Mouse (Mus musculus): ENCODE measurements at regions not wholly inside any gene's neighbourhood (a gene's known extent, or its start where the extent isn't known, plus 50 kb on each side); places are given as distances from the start of the nearest gene placed in this dataset.
A peak's percentile ranks its signal among the peaks of the same experiment; 100 is the strongest.

DNA sequence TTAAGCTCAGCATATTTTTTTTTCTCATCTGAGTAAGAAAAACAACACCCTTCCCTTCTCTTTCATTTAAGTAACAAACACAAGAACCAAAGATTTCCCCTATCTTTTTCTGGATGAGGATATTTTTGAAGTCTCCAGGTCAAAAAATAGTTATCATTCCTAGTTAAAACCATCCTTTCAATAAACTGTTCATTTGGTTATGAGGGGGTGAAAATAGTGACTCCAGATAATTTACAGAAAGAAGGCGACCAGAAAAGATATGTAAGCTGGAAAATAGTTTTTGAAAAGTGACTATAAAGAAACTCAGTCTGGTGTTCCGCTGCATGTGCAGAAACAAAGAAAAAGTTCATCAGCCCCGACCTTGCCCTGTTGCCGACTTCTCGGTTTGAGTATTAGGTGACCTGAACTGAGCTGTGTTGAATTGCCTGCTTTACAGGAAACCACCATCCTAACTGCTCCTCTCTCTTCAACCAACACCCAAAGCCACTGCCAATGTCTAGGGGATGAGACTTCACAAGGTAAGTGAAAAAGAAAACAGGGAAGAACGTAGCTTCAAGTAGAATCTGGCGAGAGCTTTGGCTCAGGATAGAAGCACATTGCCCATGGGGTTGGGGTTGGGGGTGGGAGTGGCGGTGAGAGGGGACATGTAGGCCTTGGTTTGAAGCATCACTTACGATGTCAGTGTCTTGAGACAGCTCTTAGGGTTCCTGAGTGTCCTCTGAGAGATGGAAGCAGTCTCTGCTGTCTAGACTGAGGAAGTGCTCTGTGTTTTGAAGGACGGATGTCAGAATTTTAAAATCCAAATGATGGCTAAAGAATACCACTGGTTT lies 104.6 kb downstream of the Ube2e3 start:
- no peaks in the 10 kb centered on the region for H3K9me3 ChIP-seq
- H3K27ac ChIP-seq: no peak overlapping the region
- 77% methylated on average over 10 of the region's 10 CpGs for WGBS
- H3K36me3 ChIP-seq: no peaks in the 10 kb centered on the region
- H3K4me3 ChIP-seq: no peak overlapping the region
- no peak for ATAC-seq (ENCODE audit: insufficient number of reproducible peaks, insufficient read depth, low FRiP score, low TSS enrichment)
- H3K9ac ChIP-seq: no peak overlapping the region
- no peak overlapping the region for H3K4me2 ChIP-seq (replicated peaks)
- H3K4me1 ChIP-seq: no peaks in the 10 kb centered on the region
- no peaks in the 10 kb centered on the region for H3K27me3 ChIP-seq

DNA sequence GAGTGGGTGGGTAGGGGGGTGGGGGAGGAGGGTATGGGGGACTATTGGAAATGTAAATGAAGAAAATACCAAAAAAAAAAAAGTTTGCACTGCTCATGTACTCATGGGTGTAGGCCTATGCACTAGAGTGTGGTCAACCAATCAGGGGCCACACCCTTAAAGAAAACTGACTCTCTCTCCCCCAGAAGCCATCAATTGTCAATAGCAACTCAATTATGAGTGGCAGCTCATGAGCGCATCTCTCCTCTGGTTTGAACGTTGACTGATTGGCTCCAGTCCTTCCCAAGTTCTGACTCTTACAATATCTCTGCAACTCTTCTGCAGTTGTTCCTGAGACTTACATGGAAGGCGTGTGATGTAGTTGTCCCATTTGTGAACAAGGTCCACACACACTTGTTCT lies 105.9 kb downstream of the Ube2e3 start:
- H3K4me2 ChIP-seq (replicated peaks): no peak overlapping the region
- 92% methylated on average over 3 of the region's 3 CpGs for WGBS

GRCm38 (mm10) chr2:78974683-78975392 lies 106.9 kb downstream of the Ube2e3 start:
- 86% methylated on average over 2 of the region's 2 CpGs for WGBS
- Histone ChIP-seq H3K9me3 (no peaks in the 10 kb centered on the region), H3K4me3 (no peak overlapping the region), H3K9ac (no peak overlapping the region), H3K4me2 (replicated peaks) (no peak overlapping the region), H3K27me3 (no peaks in the 10 kb centered on the region), H3K27ac (no peak overlapping the region), H3K36me3 (no peaks in the 10 kb centered on the region), H3K4me1 (no peaks in the 10 kb centered on the region)
- no peak for ATAC-seq (ENCODE audit: insufficient number of reproducible peaks, insufficient read depth, low FRiP score, low TSS enrichment)

More for the DNA sequence above, 105.9 kb downstream of the Ube2e3 start:
- H3K27ac ChIP-seq: no peak overlapping the region
- H3K27me3 ChIP-seq: no peaks in the 10 kb centered on the region
- no peaks in the 10 kb centered on the region for H3K4me1 ChIP-seq
- no peak overlapping the region for H3K9ac ChIP-seq
- no peak overlapping the region for H3K4me3 ChIP-seq
- no peaks in the 10 kb centered on the region for H3K36me3 ChIP-seq
- no peak for ATAC-seq (ENCODE audit: insufficient number of reproducible peaks, insufficient read depth, low FRiP score, low TSS enrichment)
- no peaks in the 10 kb centered on the region for H3K9me3 ChIP-seq

DNA sequence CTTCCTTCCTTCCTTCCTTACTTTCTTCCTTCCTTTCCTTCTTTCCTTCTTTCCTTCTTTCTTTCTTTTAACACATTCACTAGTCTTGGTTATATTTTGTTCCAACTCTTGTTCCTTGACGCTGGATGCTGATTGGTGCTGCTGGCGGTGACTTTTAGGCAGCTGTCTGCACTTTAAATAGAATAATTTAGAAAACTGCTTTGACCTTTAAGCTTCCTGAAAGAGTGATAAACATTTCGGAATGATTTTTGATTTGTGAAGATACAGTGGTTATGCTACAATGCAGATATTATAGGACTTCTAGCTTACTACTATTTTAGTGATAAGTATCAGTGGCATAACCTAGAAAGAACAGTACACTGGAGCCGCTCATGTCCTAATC lies 107.5 kb downstream of the Ube2e3 start:
- 79% methylated on average over 4 of the region's 4 CpGs for WGBS

DNA sequence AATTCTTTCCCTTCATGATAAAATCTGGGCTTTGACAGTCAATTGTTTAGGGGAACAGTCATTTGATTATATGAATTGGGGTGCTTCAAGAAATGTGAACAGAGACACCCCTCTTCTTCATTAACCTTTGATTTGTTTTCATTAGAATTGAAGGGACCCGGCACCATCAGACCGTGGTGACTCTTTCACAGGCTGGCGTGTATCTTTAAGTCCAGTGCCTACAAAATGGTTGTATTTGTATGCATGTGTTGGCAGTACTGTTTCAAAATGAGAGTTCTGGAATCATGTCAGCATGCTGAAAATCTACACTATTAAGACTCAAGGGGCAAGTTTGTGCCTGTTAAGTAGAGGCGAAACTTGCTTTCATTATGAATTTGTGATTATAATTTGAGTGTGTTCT lies 108.2 kb downstream of the Ube2e3 start:
- no peak overlapping the region for H3K9ac ChIP-seq
- H3K4me2 ChIP-seq (replicated peaks): no peak overlapping the region
- H3K4me1 ChIP-seq: no peaks in the 10 kb centered on the region; the same call in 1 of the 2 replicates
- H3K36me3 ChIP-seq: no peaks in the 10 kb centered on the region
- no peak overlapping the region for H3K27ac ChIP-seq
- WGBS: 85% methylated on average over 4 of the region's 4 CpGs
- no peak overlapping the region for H3K4me3 ChIP-seq
- ATAC-seq (ENCODE audit: insufficient number of reproducible peaks, insufficient read depth, low FRiP score, low TSS enrichment): no peak
- H3K9me3 ChIP-seq: no peaks in the 10 kb centered on the region
- no peaks in the 10 kb centered on the region for H3K27me3 ChIP-seq

More for the DNA sequence above, 107.5 kb downstream of the Ube2e3 start:
- no peaks in the 10 kb centered on the region; the same call in 1 of the 2 replicates for H3K4me1 ChIP-seq
- no peaks in the 10 kb centered on the region for H3K36me3 ChIP-seq
- H3K9ac ChIP-seq: no peak overlapping the region
- H3K27ac ChIP-seq: no peak overlapping the region
- no peak overlapping the region for H3K4me2 ChIP-seq (replicated peaks)
- no peaks in the 10 kb centered on the region for H3K27me3 ChIP-seq
- no peaks in the 10 kb centered on the region for H3K9me3 ChIP-seq
- H3K4me3 ChIP-seq: no peak overlapping the region
- ATAC-seq (ENCODE audit: insufficient number of reproducible peaks, insufficient read depth, low FRiP score, low TSS enrichment): no peak

- 69% methylated on average over 5 of the region's 5 CpGs for WGBS
- ATAC-seq (ENCODE audit: insufficient number of reproducible peaks, insufficient read depth, low FRiP score, low TSS enrichment): no peak
- Histone ChIP-seq H3K9me3 (no peaks in the 10 kb centered on the region), H3K36me3 (no peaks in the 10 kb centered on the region), H3K4me3 (no peak overlapping the region), H3K9ac (no peak overlapping the region), H3K27me3 (no peaks in the 10 kb centered on the region), H3K27ac (0 out of 2 replicates have a peak overlapping the region, but pooled peaks have one; percentile 41), H3K4me2 (replicated peaks) (no peak overlapping the region), H3K4me1 (no peaks in the 10 kb centered on the region; the same call in 1 of the 2 replicates)
Observed at GRCm38 (mm10) chr2:78977632-78978397, 109.9 kb downstream of the Ube2e3 start.

DNA sequence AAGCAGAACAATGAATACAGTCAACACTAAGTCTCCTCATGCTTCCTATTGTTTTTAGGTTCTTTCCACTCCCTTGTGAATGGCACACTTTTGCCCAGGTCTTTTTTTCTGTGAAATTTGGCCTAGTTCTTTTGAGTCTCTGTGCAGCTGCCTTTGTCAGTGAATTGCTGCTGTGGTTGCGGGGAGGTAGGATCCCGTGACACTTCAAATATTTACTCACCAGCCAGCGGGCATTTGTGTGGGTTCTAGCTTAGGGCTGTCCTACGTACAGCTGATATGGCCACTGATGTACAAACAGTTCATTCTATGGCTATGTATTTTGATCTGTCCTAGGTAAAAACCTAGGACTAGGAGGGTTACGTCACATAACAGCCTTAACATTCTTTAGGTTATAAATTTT lies 112.1 kb downstream of the Ube2e3 start:
- WGBS: 62% methylated on average over 5 of the region's 5 CpGs
- H3K9me3 ChIP-seq: no peaks in the 10 kb centered on the region
- H3K4me1 ChIP-seq: no peaks in the 10 kb centered on the region; the same call in 1 of the 2 replicates
- H3K27me3 ChIP-seq: no peaks in the 10 kb centered on the region
- no peak overlapping the region for H3K27ac ChIP-seq
- no peak overlapping the region for H3K4me2 ChIP-seq (replicated peaks)
- H3K4me3 ChIP-seq: no peak overlapping the region
- H3K36me3 ChIP-seq: no peaks in the 10 kb centered on the region
- no peak for ATAC-seq (ENCODE audit: insufficient number of reproducible peaks, insufficient read depth, low FRiP score, low TSS enrichment)
- H3K9ac ChIP-seq: no peak overlapping the region

DNA sequence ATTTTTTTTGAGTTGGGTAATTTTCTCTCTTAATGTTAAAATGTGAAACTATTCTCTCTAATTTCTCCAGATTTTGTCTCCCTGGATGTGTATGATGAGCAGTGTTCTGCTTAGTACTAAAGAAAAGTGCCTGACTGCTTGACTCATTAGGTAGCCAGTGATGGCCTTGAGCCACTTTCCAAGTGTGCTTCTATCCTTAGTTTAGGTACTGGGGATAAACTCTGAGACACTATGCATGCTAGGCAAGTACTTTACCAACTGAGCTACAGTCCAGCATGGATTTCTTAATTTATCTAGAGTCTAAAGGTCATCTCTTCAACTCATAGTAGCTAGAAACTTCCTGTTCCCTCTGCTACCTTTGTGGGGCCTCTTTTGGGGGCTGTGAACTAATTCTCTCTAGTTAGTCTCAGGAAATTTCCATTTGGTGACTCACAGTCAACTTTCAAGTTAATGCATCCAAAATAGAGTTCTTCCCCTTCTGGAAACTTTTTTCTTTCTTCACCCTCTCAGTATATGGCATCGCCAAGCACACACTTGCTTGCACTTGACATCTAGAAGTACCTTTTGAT lies 112.8 kb downstream of the Ube2e3 start:
- Histone ChIP-seq H3K4me2 (replicated peaks) (no peak overlapping the region), H3K4me3 (no peak overlapping the region), H3K27me3 (no peaks in the 10 kb centered on the region), H3K27ac (no peak overlapping the region), H3K9me3 (no peaks in the 10 kb centered on the region), H3K9ac (no peak overlapping the region), H3K4me1 (no peaks in the 10 kb centered on the region; the same call in 1 of the 2 replicates), H3K36me3 (no peaks in the 10 kb centered on the region)
- WGBS: 87% methylated on average over 1 of the region's 1 CpGs
- ATAC-seq (ENCODE audit: insufficient number of reproducible peaks, insufficient read depth, low FRiP score, low TSS enrichment): no peak

- H3K9me3 ChIP-seq: no peaks in the 10 kb centered on the region
- H3K27ac ChIP-seq: no peak overlapping the region
- no peaks in the 10 kb centered on the region for H3K27me3 ChIP-seq
- no peak for ATAC-seq (ENCODE audit: insufficient number of reproducible peaks, insufficient read depth, low FRiP score, low TSS enrichment)
- H3K4me3 ChIP-seq: no peak overlapping the region
- no peaks in the 10 kb centered on the region for H3K36me3 ChIP-seq
- H3K9ac ChIP-seq: no peak overlapping the region
- no peaks in the 10 kb centered on the region; the same call in 1 of the 2 replicates for H3K4me1 ChIP-seq
- H3K4me2 ChIP-seq (replicated peaks): no peak overlapping the region
Observed at GRCm38 (mm10) chr2:78983347-78983746, 115.4 kb downstream of the Ube2e3 start.

DNA sequence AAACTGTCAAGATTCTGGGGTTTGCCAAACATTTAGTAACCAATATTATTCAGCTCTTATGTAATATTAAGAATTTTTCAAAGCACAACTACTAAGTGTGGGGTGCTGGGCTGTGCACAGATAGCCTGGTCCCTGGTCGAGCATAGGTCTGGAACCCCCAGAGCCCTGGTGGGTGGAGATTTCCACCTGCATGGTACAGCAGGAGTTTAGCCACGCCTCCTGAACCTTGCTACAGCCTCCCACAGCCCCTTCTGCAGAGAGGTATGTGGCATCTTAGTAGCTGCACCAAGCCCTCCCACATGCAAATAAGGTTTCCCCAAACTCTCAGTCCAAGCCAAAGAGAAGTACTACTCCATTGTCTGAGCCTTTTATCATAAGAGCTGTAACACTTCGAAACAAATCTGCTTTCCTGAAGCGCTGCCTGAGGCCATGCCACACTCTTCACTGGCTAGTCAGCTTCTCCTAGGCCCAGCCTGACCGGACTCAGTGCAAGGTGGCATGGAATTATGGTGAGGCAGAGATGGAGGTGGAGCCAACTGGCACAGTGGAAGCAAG lies 116.1 kb downstream of the Ube2e3 start:
- H3K9me3 ChIP-seq: no peaks in the 10 kb centered on the region
- no peak overlapping the region for H3K9ac ChIP-seq
- ATAC-seq (ENCODE audit: insufficient number of reproducible peaks, insufficient read depth, low FRiP score, low TSS enrichment): no peak
- no peak overlapping the region for H3K4me2 ChIP-seq (replicated peaks)
- no peak overlapping the region for H3K27ac ChIP-seq
- no peaks in the 10 kb centered on the region for H3K36me3 ChIP-seq
- H3K4me1 ChIP-seq: no peaks in the 10 kb centered on the region; the same call in 1 of the 2 replicates
- 55% methylated on average over 5 of the region's 5 CpGs for WGBS
- H3K27me3 ChIP-seq: no peaks in the 10 kb centered on the region
- no peak overlapping the region for H3K4me3 ChIP-seq

- no peak for ATAC-seq (ENCODE audit: insufficient number of reproducible peaks, insufficient read depth, low FRiP score, low TSS enrichment)
- 81% methylated on average over 7 of the region's 7 CpGs for WGBS
Observed at GRCm38 (mm10) chr2:78986984-78987383, 119.1 kb downstream of the Ube2e3 start.

More at GRCm38 (mm10) chr2:78986984-78987383, 119.1 kb downstream of the Ube2e3 start:
- Histone ChIP-seq H3K4me3 (no peak overlapping the region), H3K9me3 (no peaks in the 10 kb centered on the region), H3K9ac (no peak overlapping the region), H3K27me3 (no peaks in the 10 kb centered on the region), H3K36me3 (no peaks in the 10 kb centered on the region), H3K27ac (no peak overlapping the region), H3K4me1 (no peaks in the 10 kb centered on the region), H3K4me2 (replicated peaks) (no peak overlapping the region)

All from embryonic facial prominence, embryonic 12.5 days (tissue).